Mouse (Mus musculus): ENCODE data around the gene Elf4.

Gene Elf4

GRCm38 (mm10) chrX:48367841-48368240 lies 95.1 kb downstream of the Elf4 start:
- no peak for DNase-seq (ENCODE audit: low read depth, low spot score)

- peak; percentile 15 for DNase-seq (ENCODE audit: low read depth, low spot score)
Measured at GRCm38 (mm10) chrX:48365836-48366577, 96.9 kb downstream of the Elf4 start.
